Mouse (Mus musculus): ENCODE data around the gene Fbxo36.

The Fbxo36 gene

DNA sequence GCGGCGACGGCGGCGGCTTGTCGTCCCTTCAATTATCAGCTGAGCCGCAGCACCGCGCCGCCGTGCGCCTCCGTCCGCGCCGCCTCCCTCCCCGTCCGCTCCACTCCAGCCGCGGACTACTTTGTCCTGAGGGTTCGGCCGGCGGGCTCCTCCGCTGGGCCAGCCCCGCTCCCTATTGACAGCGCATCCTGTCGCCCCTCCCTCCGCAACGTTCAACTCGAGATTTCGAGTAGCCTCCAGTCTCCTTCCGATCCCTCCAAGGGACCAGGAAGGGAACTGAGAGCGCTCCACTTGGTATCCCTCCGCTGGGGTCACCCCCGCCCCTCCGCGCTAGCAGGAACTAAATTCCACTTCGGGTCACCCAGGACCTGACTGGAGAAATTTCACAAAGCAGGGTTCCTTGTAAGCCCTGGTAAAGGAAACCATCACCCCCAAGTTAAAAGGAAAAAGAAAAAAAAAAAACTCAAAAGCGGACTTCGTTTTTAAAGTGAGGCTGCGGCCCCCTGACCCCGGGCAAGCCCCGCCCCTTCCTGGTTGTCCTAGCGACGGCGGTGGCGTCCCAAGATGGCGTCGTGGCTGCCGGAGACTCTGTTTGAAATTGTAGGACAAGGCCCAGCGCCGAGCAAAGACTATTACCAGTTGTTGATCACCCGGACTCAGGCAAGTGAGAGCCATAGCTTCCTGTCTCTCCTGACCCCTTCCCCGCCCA lies at the start of gene Fbxo36:
TSS of gene Fbxo36 (plus strand) at position 533 of the 709 bp plus-strand sequence.
- peak; percentile 96 for DNase-seq

DNA sequence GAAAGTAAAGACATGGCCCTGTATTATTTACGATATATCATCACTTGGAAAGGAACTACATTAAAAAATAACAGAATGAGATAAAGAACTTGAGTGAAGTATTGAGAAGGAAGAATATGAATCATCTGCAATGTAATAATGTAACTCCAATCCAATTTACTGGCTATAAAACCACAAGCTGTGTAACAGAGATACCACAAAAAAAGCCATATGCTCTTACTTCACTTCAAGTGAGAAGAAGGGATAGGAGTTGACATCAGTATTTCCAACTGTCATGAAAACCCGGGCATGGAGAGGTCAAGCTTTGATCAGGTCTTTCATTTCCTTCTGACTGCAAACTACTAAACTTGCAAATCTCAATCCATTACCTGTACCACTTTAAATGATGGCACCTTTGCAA lies 48.2 kb upstream of the Fbxo36 start:
- no peak for DNase-seq

DNA sequence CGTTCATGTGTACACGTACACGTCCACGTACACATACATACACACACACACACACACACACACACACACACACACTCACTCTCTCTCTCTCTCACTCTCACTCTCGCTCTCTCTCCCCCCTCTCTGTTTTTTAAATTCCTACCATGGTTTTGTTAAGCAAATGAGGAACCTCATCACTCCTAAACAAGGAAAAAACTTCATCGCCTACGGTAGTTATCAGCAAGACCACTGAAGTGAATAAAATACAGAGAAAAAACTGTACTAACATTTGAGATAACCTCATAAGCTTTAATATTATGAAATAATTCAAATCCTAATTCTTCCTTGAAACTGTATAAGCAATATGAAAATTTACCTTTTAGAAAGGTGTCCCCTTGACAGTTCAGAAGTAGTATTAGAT lies 44.3 kb upstream of the Fbxo36 start:
- no peak for DNase-seq

DNA sequence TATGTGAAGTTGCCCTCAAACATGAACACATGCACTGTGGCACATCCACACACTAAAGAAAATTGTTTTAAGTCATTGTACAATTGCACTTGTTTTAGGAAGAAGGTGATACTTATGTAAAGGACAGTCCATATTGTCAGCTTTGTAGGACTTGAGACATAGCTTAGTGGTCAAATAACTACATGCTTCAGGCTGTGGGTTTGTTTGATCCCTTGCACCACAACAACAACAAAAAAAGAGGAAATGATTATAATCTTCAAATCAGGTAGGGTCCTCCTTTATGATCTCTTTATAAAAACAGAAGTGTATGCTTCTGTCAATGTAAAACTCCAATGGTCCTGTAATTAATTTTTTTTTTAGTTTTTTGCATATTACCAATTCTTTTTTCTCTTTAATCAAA lies 40.5 kb upstream of the Fbxo36 start:
- DNase-seq: no peak

DNA sequence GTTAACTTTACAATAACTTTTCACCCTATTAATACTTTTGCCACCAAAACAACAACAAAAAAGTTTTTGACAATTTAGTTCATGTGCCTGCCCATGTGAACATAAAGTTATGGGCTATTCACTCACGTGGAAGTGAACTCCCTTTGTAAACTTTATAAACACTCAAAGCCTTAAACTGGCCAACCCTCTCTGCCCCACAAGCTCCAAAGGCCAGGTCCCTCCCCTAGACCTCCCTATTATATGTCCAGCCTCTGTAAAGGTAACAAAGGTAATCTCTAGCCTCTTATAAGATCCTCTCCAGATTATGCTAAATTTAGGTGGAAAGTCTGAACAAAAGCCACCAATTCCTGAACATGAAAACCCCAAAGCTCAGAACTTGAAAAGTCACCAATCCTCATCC lies 35.9 kb upstream of the Fbxo36 start:
- DNase-seq: no peak

DNA sequence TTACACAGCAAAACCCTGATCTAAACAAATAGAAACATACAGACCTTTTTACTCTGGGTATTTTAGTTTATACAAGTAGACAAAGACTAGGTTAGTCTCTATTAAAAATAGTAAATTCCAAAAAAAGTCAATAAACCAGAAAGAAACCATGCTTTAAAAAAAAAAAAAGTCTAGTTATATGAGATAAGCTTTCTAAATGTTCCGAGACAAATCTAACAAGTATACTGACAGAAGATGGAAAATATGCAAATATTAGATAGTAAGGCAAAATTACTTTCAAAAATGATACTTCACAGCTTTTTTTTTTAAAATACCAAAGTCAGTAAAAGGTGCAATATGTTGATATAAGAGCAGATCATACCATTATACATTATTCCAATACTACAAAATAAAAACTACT lies 22.0 kb upstream of the Fbxo36 start:
- no peak for DNase-seq

DNA sequence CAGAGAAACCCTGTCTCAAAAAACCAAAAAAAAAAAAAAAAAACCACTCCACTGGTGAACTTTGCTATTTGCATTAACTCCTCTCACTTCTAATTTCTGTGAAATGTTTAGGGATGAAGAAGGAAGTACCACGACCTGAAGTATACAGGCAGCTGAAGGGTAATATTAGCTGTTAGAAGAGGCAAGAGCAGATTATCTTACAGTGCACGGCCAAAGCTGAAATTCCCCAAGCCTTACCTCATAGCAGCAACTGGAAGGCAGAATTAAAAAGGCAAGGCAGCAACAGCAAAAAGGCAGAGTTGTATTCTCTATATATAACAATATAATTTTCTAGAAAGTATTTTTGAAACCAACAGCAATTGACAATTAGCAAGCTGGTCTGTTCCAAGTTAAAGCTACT lies 14.6 kb upstream of the Fbxo36 start:
- no peak for DNase-seq

DNA sequence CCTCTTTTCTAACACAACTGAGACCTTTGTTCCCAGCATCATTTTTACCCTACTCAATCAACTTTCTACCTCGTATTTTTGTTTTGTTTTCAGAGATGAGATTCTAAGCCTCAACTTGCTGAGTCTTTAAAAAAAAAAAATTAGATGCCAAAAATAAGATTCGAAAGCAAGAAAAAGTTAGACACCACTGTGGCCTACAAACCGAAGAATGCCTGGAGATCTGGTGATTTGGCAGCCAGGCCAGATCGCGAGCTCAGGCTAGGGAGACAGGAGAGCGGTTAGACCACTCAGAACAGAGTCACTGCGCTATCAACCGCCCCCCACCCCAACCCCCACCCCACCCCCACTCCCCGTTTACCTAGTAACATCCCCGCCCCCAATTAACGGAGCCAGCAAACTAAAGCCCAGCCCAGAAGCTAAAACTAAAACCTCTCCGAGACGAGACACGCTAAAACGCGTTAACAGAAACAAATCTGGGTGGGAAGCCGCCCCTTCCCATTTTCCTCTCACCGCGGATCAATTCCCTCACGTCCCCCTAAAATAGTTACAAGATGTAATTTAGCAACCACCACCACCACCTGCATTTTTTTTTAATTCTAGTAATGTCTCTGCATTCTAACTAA lies 2.0 kb upstream of the Fbxo36 start:
- peak; percentile 12 for DNase-seq

DNA sequence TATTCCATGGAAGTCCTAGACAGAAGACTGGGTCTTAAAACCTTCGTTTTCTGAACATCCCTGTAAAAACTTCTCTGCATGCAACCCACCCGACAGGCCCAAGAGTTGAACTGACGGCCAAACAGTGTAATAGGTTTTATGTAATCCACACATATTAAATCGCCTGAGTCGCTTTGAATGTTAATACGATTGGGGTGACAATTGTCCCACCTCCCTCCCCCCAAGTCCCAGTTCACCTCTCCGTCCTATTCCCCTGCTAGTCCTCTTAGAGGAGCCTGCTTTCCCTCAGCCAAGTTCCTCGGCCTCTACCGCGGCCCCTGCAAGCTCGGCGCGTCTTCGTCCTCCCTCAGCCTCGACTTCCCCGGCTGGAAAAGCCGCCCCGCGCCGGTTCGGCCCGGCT lies 1.5 kb upstream of the Fbxo36 start:
- no peak for DNase-seq

DNA sequence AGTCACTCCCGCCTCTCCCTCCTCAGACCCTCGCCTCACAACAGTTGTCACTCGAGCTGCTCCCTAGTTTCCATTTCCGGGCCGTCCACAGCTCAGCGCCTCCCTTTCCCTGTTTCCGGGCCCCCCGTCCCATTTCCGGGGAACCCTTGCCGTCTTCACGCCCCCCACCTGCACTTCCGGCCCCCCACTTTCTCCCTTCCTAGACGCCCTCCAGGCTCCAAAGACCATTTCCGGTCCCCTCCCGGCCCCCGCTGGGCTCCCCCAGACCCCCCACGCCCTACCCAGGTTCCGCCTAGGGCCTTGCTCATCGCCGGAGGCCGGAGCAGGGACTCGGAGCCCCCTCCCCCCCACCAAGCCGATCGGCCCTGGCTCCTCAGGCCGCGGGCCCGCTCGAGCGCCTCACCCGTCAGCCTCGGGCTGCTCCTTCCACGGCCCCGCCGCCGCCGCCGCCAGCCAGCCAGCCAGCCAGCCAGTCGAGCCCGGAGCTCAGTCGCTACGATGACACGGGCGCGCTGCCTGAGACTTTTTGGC lies 955 bp upstream of the Fbxo36 start:
- peak; percentile 86 for DNase-seq

DNA sequence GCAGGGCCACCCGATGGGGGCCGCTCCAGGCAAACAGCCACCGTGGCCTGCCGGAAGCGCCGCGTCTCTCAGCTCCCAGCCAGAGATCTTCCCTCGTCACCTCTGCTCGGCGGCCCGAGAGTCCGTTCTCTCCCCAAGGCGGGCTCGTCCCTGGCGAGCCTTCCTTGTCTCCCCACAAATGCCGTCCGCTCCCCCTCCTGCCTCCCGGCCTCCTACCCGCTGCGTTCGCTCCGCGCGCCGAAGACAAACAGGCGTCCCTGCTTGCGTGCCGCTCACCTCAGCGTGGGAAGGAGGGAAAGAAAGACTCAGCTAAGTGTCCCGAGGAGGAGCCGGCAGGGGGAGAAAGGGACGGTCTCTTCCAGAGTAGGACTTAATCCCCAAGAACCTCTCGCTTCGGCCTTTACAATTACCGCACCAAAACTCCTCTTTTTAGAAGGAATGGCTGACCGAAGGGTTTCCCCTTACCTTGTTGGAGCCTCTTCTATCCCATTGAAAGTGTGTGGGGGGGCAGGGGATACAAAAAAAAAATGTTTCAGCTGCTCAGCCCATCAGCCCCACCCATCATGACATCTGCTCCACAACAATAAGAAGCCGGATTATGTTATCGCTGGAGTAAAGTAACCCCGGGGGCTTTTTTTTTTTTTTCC lies 500 bp downstream of the Fbxo36 start, which contains the start of gene Trip12:
TSS of gene Trip12 (minus strand) at position 499 of the 647 bp plus-strand sequence.
- DNase-seq: no peak

DNA sequence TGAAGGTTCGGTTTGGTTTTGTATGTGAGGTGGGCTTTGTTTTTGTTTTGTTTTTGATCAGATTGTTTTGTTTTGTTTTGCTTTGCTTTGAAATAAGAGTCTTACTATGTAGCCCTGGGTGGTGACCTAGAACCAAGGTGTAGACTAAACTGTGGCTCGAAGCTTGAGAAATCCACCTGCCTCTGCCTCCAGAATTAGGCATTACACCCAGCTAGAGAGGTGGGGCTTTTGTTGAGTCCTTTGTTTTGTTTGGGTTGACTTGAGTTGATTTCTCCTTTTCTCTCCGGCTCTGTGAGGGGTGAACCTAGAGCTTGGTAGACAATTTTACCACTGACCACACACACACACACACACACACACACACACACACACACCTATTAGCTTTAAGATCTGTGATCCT lies 1.4 kb downstream of the Fbxo36 start:
- no peak for DNase-seq

DNA sequence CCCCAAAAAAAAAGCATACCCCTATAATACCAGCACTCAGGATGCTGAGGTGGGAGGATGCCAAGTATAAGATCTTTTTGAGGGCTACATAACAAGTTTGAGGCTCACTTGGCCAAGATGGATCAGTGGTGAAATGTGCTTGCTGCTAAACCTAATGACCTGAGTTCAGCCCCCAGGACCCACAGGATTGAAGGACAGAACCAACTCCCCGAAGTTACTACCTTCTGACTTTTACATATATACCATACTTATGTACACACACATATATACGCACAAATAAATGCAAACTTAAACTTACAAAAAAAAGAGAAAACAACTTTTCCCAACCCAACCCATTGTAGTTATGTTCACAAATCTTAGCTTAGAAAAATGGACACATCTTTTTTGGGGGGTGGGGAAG lies 3.7 kb downstream of the Fbxo36 start:
- no peak for DNase-seq

DNA sequence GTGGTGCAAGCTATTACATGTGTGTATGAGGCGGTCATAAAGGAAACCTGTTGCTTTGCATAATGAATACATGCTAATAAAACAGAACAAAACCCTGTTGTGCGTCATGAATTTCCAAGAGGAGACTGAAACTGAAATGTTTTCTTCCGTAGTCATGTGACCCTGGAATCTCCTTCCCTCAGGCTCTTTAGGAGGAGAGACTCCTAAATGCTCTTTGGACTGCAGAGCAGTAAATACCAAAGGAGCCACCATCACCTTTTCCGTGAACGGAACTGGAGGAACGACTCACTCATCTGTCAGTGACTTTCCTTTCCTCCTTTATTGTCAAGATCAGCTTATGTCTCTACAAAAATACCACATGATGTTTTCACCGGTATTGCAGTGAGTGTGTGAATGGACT lies 8.1 kb downstream of the Fbxo36 start:
- DNase-seq: no peak

DNA sequence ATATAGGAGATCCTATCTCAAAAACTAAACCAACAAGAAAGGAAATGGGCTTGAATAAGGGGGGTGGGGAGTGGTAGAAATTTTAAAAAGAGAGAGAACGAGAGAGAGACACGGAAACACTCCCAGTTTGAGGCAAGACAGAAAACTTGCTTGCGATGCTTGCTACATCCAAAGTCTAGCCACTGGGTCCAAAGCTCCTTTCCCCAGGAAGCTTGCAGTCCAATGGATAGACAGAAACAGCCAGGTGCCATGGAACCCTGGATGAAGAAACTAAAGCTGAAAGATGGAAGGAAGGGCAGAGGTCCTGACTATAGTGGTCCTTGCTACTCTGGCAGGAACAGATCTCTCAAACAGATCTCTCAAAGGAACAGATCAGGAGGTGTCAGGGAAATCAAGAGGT lies 8.7 kb downstream of the Fbxo36 start:
- DNase-seq: no peak

DNA sequence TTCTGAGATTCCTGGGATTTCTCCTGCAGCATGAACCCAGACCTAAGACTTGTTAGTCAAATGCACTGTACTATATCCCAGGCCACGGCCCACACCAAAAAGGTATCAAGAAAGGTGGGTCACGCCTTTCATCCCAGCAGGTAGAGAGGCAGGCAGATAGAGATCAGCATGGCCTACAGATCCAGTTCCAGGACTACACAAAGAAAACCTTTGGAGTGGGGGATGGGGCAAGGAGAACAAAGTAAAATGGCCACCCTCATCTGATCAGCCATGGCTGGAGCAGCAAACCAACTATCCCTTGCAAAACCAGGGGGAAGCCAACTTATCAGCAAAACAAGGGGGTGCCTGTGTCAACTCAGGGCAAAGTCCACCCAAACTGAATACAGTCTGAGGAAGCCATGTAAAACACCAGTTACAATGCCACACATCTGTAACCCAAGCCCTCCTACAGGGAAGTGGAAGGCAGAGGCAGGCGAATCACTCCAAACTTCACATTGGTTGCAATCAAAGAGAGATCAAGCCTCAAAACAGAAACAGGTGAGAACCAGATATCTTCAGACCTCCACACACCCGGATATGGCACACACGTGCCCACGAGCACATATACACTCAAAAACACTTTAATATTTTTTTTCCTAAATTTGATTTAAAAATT lies 9.3 kb downstream of the Fbxo36 start:
- DNase-seq: no peak

DNA sequence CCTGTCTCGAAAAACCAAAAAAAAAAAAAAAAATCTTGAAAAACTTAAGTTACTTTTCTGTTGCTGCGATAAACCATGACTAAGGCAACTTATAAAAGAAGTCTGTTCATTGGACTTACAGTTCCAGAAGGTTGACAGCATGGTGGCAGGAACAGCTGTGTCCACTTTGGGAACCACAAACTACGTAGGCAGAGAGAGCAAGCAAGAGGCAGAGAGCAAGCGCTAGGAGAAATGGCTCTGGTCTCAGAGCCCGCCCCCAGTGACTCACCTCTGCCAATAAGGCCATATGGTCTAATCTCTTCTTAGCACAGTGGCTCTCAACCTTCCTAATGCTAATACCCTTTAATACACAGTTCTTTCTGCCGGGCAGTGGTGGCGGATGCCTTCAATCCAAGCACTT lies 10.2 kb downstream of the Fbxo36 start:
- DNase-seq: no peak

DNA sequence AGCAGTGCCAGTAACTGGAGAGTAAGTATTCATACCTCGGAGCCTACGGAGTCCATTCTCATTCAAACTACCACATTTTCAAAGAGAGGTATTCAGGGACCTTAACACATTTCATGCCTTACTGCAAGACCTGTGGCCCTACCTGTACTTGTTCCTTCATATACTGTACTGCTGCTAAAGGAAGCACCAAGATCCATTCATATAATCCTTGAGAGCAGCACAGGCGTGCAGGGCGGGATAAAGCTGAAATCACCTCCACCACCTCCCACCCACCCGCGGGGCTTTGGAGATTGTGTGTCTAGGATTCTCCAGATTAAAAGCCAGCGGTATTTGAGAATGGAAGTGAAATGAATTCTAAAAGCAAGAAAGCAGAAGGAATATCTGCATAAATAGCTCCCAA lies 10.8 kb downstream of the Fbxo36 start:
- no peak for DNase-seq

DNA sequence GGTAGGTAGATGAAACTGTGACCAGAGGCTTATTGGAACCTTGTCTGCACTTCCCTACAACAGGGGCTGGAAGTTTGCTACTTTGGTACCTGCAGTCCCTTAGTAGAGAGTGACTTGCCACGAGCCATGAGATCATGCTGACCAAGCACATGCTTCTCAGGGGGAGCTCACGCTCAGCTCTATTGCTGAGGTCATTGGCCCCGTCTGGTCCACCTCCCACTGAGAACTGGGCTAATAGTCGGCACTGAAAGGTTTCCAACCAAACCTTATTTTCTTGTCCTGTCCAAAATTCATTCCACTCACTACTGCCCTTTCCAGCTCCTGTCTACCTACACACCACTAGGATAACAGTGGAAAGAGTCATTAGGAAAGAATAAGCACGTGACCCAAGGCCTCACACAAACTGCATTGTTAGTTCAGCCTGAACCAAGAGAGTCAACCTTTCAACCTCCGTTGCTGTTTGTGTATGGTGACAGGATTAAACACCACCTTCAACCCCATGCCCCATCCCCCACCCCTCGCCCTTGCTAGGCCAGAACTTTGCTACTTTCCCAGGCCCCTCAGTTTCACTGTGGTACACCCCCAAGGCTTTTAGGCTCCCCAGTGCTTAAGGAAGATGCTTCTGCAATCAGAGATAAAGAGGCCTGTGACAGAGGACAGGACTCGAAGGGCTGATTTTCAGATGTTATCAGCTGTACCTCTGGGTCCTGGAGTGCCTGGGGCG lies 12.0 kb downstream of the Fbxo36 start:
- DNase-seq: peak; percentile 52

DNA sequence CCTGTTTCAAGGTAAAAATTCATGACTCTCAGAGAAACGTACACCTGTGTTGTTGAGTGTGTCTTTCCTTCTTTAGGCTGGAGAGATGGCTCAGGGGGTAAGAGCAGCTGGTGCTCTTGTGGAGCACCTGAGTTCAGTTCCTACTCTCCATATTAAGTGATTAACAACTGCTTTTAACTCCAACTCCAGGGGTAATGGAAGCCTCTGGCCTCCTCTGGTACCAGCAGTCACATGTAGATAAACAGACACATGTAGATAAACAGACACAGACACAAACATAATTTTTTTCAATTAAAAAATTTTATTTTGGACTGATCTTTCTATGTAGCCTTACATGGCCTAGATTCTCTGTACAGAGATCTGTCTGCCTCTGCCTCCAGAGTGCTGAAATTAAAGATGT lies 14.1 kb downstream of the Fbxo36 start:
- DNase-seq: no peak

DNA sequence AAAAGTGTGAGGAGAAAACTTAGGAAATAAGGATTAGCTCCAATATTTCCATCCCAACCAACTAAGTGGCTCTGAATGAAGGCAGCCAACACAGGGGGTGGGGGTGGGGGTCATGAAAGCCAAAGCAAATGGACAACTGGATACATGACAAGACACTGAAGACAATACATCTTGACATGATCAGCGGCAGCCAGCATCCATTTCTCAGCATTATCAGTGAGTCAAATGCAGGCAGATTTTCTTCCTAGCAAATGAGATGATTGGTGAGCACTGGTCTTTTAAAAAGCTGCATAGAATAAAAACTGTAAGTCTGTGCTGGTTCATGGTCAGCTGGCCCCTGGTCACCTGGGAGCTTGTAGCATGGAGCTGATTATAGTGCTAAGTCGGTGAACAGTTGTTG lies 15.3 kb downstream of the Fbxo36 start:
- DNase-seq: no peak

DNA sequence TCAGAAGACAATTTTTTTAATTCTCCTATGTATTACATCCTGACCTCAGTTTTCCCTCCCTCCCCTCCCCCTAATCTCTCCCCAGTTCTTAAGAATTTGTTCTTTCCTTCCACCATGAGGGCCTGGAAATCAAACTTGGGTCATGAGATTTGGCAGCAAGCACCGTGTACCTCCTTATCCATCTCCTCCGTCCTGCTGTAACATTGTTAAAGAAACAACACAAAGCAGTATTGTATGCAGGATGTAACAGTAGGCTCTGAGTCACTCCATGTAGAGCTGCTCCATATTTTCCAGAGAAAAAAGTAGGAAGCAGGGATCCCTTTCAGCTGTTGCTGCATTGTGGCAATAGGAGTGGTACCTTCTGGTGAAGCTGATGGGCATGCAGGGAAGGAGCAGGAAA lies 16.1 kb downstream of the Fbxo36 start:
- no peak for DNase-seq

DNA sequence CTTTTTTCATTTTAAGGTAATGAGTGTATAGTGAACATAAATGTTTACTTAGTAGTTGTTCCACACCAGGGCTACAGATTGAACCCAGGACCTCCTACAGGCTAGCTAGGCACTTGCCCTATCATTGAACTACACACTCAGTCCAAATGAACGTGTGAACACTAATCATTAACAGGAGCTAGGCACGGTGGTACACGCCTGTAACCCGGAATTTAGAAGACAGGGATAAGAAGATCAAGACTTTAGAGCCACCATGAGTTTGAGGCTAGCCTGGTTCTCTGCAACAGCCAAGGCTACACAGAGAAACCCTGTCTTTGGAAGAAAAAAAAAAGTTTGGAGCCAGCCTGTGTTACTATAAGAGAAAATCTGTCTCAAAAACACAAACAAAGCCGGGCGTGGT lies 20.0 kb downstream of the Fbxo36 start:
- DNase-seq: no peak
